Mouse (Mus musculus): ENCODE results near the gene Prpf38b. TPM values are rescaled to one million over a fixed set of nuclear protein-coding genes. Genes with fewer than 3 reads are reported as not detected.

The Prpf38b gene
- 97.7 TPM for polyA plus RNA-seq (2014; fragmentation: Illumina TruSeq; extraction: RNeasy Lipid Tissue Mini Kit (QIAGEN cat#74804); ENCODE audit: low read depth, low replicate concordance)

DNA sequence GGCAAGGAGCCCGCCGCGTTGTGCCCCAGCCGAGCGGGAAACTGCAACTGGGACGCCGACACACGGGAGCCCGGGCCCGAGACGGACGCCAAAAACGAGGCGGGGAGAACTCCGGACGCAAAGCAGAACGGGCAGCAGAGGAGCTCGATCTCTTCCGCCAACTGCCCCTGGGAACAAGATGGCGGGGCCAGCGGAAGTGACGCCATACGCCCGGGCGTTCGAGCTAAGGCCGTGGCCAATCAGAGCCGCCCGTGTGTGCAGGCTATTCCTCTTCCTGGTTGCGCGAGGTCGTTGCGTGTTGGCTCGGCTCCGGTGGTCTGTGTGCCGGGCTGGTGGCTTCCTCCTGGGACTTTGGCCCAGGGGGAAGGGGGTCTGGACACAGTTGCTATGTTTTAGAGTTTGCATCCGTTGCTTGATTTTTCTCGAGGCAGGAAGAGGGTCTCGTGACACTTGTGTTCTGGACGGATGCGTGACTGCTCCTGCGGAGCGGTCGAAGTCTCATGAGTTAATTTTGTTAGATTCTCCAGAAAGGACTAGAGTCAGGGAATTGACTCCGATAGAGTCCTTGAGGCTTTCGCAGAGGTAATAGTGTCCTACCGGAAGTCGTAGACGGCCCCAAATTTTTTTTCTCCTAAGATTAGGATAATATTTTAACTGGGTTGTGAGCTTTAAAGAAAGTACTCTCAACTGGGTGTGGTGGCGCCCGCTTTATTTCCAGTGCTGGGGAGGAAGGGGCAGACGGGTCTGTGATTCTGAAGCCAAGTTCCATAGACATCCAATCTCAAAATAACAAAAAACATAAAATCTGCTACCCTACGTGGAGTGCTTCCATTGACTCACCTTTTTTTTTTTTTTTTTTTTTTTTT lies at the start of gene Prpf38b:
Gene Prpf38b, minus strand, starts transcription at position 180 of the 866 bp plus-strand sequence.

DNA sequence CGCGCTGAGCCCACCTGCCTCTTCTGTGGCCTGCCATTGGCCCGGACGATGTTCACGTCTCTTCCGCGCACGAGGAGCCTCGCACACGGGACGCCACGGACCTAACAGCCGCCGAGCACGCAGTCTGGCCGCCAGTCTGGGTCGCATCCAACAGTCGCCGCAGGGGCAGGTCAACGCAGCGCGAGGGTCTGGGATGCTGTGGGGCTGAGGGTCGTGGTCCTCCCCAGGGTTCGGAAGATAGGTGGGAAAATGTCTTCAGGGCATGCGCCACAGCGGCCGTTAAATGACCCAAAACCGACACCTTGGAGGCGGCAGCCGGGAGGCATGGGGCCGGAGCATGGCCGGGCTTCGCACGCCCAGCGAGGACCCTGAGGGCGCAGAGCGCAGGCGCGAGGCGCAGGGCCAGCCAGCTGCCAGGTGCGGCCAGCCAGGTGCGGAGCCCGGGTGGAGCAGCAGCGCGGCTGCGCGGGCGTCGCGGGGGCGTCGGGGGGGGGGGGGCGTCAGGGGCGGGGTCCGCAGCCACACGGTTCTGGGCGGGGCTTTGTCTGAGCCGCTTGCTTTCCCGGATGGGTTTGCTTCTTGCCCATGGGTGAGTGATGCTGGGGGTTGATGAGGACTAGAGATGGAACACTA lies 28.6 kb upstream of the Prpf38b start, which contains the start of gene Gm9857:
Gene Gm9857, minus strand, starts transcription at position 445 of the 633 bp plus-strand sequence.

DNA sequence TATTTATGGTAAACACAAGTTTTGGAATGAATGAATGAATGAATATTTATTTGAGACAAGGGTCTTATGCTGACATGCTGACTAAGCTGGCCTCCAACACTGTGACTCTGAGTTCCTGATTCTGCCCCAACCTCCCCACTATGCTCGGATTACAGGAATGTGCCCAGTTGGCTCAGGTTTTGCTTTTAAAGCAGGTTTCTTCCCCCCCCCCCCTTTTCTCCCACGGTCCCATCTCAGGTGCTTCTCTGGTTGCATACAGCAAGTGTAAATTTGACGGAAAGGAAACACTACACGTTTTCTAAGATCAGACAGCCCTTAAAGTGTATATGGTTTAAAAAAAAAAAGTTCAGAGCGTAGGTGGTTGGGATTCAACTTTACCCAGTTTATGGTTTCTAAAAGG lies 28.0 kb upstream of the Prpf38b start, which contains the start of gene Henmt1:
Gene Henmt1, plus strand, starts transcription at position 301 of the 400 bp plus-strand sequence.

DNA sequence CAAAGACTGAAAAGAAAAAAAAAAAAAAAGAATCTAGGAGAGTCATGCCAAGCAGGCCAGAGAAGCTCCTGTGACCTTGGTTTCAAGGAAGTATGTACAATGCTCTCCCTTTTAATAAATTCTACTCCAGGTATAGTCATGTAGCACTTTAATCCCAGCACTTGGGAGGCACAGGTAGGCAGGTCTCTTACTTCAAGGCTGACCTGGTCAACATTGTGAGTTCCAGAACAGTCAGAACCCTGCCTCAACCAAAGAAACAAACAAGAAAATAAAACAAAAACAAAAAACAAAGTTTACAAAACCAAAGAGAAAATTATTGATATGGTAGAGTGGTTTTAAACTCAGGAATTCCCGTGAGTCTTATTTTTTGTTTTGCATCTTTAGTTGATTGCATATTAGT lies 21.6 kb downstream of the Prpf38b start, which contains the start of gene Fndc7:
Gene Fndc7, minus strand, starts transcription at position 101 of the 400 bp plus-strand sequence.

Other genes starting within 250 kb of the Prpf38b start
- 12.3 TPM for gene Gpsm2, start 189.4 kb downstream of the Prpf38b start, polyA plus RNA-seq (2014; fragmentation: Illumina TruSeq; extraction: RNeasy Lipid Tissue Mini Kit (QIAGEN cat#74804); ENCODE audit: low read depth, low replicate concordance)
- 48.3 TPM for gene Aknad1, start 172.1 kb downstream of the Prpf38b start, polyA plus RNA-seq (2014; fragmentation: Illumina TruSeq; extraction: RNeasy Lipid Tissue Mini Kit (QIAGEN cat#74804); ENCODE audit: low read depth, low replicate concordance)
- 32.1 TPM for gene Stxbp3, start 71.2 kb downstream of the Prpf38b start, polyA plus RNA-seq (2014; fragmentation: Illumina TruSeq; extraction: RNeasy Lipid Tissue Mini Kit (QIAGEN cat#74804); ENCODE audit: low read depth, low replicate concordance)
- gene Fndc7, start 21.7 kb downstream of the Prpf38b start, polyA plus RNA-seq (2014; fragmentation: Illumina TruSeq; extraction: RNeasy Lipid Tissue Mini Kit (QIAGEN cat#74804); ENCODE audit: low read depth, low replicate concordance): 0.43 TPM
- gene Henmt1, start 28.1 kb upstream of the Prpf38b start, polyA plus RNA-seq (2014; fragmentation: Illumina TruSeq; extraction: RNeasy Lipid Tissue Mini Kit (QIAGEN cat#74804); ENCODE audit: low read depth, low replicate concordance): 39.8 TPM
- gene Gm9857, start 28.7 kb upstream of the Prpf38b start, polyA plus RNA-seq (2014; fragmentation: Illumina TruSeq; extraction: RNeasy Lipid Tissue Mini Kit (QIAGEN cat#74804); ENCODE audit: low read depth, low replicate concordance): not detected
- 3.2 TPM for gene Fam102b, start 115.9 kb upstream of the Prpf38b start, polyA plus RNA-seq (2014; fragmentation: Illumina TruSeq; extraction: RNeasy Lipid Tissue Mini Kit (QIAGEN cat#74804); ENCODE audit: low read depth, low replicate concordance)
- 38.4 TPM for gene Slc25a54, start 168.7 kb upstream of the Prpf38b start, polyA plus RNA-seq (2014; fragmentation: Illumina TruSeq; extraction: RNeasy Lipid Tissue Mini Kit (QIAGEN cat#74804); ENCODE audit: low read depth, low replicate concordance)
- 13.5 TPM for gene Slc25a24, start 211.4 kb upstream of the Prpf38b start, polyA plus RNA-seq (2014; fragmentation: Illumina TruSeq; extraction: RNeasy Lipid Tissue Mini Kit (QIAGEN cat#74804); ENCODE audit: low read depth, low replicate concordance)